Mouse (Mus musculus) c-Kit-negative CD71-positive TER-119-positive erythroid progenitor cells, embryonic 14.5 days (primary cell): ENCODE data around the gene Gm8020.
"Not testable (repeated sequence)": the region's sequence is repeated elsewhere in the genome, so short reads cannot be mapped to it uniquely, and the experiment has no call there.

Source experiments
- DNase-seq: peaks from one replicate; pipeline ENCODE4 v3.0.0-alpha.2; 2013; ENCODE audit warnings: low read depth, low spot score

Gm8020 gene

DNA sequence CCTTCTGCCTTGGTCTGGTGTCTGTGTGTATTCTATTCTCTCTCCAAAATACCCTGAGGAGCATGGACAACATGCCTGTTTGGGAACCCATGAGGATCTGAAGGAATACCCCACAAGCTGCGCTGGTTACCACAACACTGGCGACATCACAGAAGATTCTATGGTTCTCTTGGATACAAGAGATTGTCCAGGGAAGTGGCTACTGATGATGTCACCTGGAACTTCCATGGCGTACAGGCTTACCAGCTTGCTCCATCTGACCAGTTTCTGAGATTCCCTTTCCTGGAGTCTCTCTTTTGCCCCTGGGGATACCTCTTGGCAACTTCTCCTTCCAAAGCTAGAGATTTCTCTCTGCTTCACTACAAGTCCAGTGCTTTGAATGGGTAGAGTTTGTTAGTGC lies at the start of gene Gm8020:
Gene Gm8020 (minus strand): TSS at position 101 of the 400 bp plus-strand sequence.
- DNase-seq: not testable (repeated sequence)

DNA sequence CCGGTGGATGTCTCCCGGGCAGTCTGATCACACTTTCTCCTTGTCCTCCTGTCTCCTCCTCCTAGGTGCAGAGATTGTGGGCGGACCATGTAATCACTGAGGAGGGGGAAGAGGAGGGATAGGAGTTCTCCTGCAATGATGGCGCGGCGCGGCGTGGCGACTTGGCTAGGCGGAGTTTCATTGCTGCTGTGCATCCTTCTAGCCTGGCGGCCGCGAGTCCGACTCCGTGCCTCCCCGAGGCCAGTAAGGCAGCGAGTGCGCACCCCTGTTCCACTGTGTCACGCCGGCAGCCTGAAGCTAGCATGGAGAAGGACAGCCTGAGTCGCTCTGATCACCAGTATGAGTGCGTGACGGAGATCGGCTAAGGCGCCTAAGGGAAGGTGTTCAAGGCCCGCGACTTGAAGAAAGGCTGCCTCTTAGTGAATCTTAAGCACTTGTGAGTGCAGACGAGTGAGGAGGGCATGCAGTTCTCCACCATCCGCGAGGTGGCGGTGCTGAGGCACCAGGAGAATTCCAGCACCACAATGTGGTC lies 41.1 kb upstream of the Gm8020 start:
- DNase-seq: not testable (repeated sequence)

DNA sequence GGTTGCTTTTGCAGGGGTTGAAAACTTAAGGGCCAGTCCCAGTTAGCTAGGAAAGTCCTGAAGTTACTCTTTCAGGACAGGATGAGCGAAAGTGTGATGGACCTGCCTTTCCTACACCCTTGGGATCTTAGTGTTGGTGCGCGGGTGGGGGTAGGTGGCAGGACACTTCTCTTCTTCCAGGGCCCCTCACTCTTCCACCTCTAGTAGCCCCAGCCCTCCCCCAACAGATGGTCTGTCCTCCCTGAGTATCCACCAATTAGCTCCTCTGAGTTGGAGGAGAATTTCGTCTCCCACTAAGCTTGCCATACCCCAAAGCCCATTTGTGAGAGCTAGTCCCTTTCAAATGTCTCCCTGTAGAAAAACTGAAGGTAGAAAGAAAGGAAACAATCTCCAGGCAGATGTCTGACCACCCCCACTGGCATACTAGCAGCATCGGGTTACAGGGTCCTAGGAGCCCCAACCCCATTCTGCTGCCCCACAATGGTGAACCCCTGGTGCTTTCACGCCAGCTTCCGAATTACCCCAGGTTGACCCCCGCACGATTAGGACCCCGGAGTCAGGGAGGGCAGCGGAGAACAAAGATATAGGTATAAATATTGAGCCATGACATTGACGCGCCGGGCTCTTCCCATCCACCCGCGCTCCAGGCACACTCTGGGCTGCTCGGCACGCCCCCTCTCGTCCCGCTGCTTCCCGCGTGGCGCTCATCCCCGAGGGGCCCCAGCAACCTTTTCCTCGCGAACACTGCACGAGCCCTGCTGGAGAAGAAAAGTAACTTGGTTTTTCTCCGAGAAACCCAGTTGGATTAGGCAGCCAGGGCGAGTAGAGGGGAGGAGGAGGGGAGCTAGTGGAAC lies 40.4 kb upstream of the Gm8020 start:
- DNase-seq: not testable (repeated sequence)

DNA sequence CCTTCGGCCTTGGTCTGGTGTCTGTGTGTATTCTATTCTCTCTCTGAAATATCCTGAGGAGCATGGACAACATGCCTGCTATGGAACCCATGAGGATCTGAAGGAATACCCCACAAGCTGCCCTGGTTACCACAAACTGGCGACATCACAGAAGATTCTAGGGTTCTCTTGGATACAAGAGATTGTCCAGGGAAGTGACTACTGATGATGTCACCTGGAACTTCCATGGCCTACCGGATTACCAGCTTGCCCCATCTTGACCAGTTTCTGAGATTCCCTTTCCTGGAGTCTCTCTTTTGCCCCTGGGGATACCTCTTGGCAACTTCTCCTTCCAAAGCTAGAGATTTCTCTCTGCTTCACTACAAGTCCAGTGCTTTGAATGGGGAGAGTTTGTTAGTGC lies 22.0 kb upstream of the Gm8020 start, which contains the start of gene Gm8024:
Gene Gm8024 (minus strand): TSS at position 101 of the 400 bp plus-strand sequence.
- DNase-seq: not testable (repeated sequence)

DNA sequence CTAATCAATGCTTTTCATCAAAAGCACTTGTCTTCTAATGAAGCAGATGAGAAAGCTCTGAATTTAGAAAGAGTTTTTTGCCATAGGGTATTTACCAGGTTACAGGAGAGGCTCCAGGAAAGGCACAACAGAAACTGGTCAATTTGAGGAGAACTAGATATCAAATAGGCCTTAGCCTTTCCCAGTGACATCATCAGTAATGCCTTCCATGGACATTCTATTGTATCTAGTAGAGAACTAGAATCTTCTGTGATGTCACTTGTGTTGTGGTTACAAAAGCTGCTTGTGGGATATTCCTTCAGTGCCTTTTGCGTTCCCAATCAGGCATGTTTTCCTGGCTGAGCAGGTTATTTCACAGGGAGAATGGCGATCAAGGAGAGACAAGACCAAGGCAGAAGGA lies 38.6 kb downstream of the Gm8020 start, which contains the start of gene Gm8011:
Gene Gm8011 (plus strand): TSS at position 301 of the 400 bp plus-strand sequence.
- DNase-seq: not testable (repeated sequence)
